Mouse (Mus musculus) liver, embryonic 16.5 days (tissue): ENCODE measurements around the gene Prdm5. TPM values are rescaled to one million over a fixed set of nuclear protein-coding genes. Genes with fewer than 3 reads are reported as not detected.

Experiments
- ATAC-seq: fragments of 200-750 bp; cut with Nextera tagmentation; 2 replicates; pipeline ENCODE4 v1.8.0; 2017; ENCODE audit warnings: low read depth, mild to moderate bottlenecking, moderate number of reproducible peaks, moderate library complexity
- H3K27ac ChIP-seq: fragments of 300-500 bp; sonication (generic); 2 replicates; pipeline ENCODE4 v1.5.1; 2014; ENCODE audit warnings: mild to moderate bottlenecking, low read length
- H3K27me3 ChIP-seq: fragments of 300-500 bp; sonication (generic); 2 replicates; pipeline ENCODE4 v1.6.1; 2014; ENCODE audit warnings: low read depth, low read length, mixed read lengths; ENCODE audit not compliant: control insufficient read depth, insufficient read depth
- H3K36me3 ChIP-seq: fragments of 300-500 bp; sonication (generic); 2 replicates; pipeline ENCODE4 v1.6.1; 2014; ENCODE audit warnings: mild to moderate bottlenecking; ENCODE audit not compliant: control insufficient read depth, insufficient read depth
- H3K4me1 ChIP-seq: fragments of 300-500 bp; sonication (generic); 2 replicates; pipeline ENCODE4 v1.6.1; 2014; ENCODE audit warnings: low read depth, low read length, mixed read lengths; ENCODE audit not compliant: control insufficient read depth
- H3K4me2 ChIP-seq: fragments of 300-500 bp; sonication (generic); 2 replicates; pipeline ENCODE4 v1.6.1; 2014; ENCODE audit warnings: low read depth, low read length, mixed read lengths
- H3K4me3 ChIP-seq: fragments of 300-500 bp; sonication (generic); 2 replicates; pipeline ENCODE4 v1.5.1; 2014; ENCODE audit warnings: low read depth, mild to moderate bottlenecking, low read length
- H3K9ac ChIP-seq: fragments of 300-500 bp; sonication (generic); 2 replicates; pipeline ENCODE4 v1.6.1; 2014; ENCODE audit warnings: low read depth, low read length
- H3K9me3 ChIP-seq: fragments of 300-500 bp; sonication (generic); replicated peaks from 2 replicates; pipeline ENCODE4 v1.6.1; 2016; ENCODE audit warnings: low read length; ENCODE audit not compliant: control insufficient read depth
- WGBS: fragments of 180-500 bp; shearing (Covaris S2); extraction: QIAGEN DNeasy Blood & Tissue Kit; methylation state at CpG from one replicate; pipeline ENCODE4 v1.1.7; 2014; ENCODE audit not compliant: insufficient replicate concordance; 5-methylcytosine and 5-hydroxymethylcytosine counted together
- polyA plus RNA-seq: library from polyadenylated mRNA; unstranded; fragments of >200 nt; fragmentation: Nextera tagmentation; extraction: Ambion mirVana; gene quantifications from 2 replicates; pipeline ENCODE4 v1.2.1, GENCODE M21; 2015

Gene Prdm5
- polyA plus RNA-seq, 1 experiment from 2014 or later, result 1.5 TPM

DNA sequence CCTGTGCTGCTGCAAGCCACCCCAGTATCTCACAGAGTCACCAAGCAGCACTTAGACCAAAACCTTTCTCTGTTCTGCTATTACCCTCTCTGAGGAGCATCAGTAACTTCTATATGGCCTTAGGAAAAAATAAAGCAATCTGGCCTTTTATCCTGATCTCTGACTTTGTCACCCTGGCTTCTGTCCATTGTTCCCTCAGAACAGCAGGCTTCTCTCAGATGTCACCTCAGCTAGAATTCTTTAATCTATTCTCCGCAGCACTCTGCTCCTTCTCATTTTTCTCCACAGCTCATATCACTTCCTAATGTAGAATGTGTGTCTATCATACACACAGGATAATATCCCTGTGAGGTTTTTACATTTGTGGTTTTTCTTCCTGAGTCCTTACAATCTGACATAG lies 99.5 kb downstream of the Prdm5 start:
- H3K9me3 ChIP-seq, result no peaks in the 10 kb centered on the region
- WGBS, result 88% methylated on average over 1 of the region's 1 CpGs
- ATAC-seq, result no peak
- no peaks in the 10 kb centered on the region for H3K27me3 ChIP-seq
- H3K4me1 ChIP-seq, result no peaks in the 10 kb centered on the region
- no peak overlapping the region for H3K27ac ChIP-seq
- H3K9ac ChIP-seq, result no peak overlapping the region
- no peak overlapping the region for H3K4me3 ChIP-seq
- H3K36me3 ChIP-seq, result no peaks in the 10 kb centered on the region
- H3K4me2 ChIP-seq, result no peak overlapping the region

DNA sequence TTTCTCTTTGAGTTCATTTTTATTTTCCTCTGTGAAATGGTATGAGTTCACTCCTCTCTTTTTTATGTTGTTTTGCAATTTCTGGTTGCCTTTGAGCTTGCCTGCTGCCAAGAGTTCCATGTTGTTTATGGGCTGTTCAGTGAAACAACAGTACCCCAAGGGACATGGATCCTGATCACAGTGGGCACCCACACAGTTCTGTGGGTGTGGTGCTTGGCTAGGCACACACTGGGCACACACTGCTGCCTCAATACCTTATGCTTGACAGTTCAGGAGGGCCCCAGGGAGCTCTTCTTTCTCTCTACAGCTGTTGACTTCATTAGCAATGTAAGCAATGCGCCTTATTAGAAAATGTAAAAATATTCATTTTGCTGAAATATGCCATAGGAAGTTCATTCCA lies 110.0 kb downstream of the Prdm5 start:
- Histone ChIP-seq H3K4me2 (no peak overlapping the region), H3K36me3 (no peaks in the 10 kb centered on the region), H3K27ac (no peak overlapping the region), H3K4me3 (no peak overlapping the region), H3K9ac (no peak overlapping the region), H3K4me1 (no peaks in the 10 kb centered on the region), H3K27me3 (no peaks in the 10 kb centered on the region), H3K9me3 (no peaks in the 10 kb centered on the region)
- ATAC-seq, result no peak
- WGBS, result 88% methylated on average over 1 of the region's 1 CpGs

- Histone ChIP-seq H3K9ac (no peak overlapping the region), H3K9me3 (no peaks in the 10 kb centered on the region), H3K4me1 (no peaks in the 10 kb centered on the region), H3K4me2 (no peak overlapping the region), H3K27me3 (no peaks in the 10 kb centered on the region), H3K27ac (no peak overlapping the region), H3K4me3 (no peak overlapping the region), H3K36me3 (no peaks in the 10 kb centered on the region)
- WGBS, result 67% methylated on average over 4 of the region's 4 CpGs
- no peak for ATAC-seq
Observed at GRCm38 (mm10) chr6:65892045-65892660, 113.4 kb downstream of the Prdm5 start.

GRCm38 (mm10) chr6:65906657-65907182 lies 127.9 kb downstream of the Prdm5 start:
- no peak for ATAC-seq
- H3K27ac ChIP-seq, result no peak overlapping the region
- 73% methylated on average over 2 of the region's 2 CpGs for WGBS

GRCm38 (mm10) chr6:65915421-65915820 lies 136.6 kb downstream of the Prdm5 start:
- no peak overlapping the region for H3K4me2 ChIP-seq
- no peaks in the 10 kb centered on the region for H3K36me3 ChIP-seq
- no peak for ATAC-seq
- no peak overlapping the region for H3K4me3 ChIP-seq
- no peaks in the 10 kb centered on the region for H3K9me3 ChIP-seq
- H3K9ac ChIP-seq, result no peak overlapping the region
- H3K27ac ChIP-seq, result no peak overlapping the region
- H3K27me3 ChIP-seq, result no peaks in the 10 kb centered on the region
- no peaks in the 10 kb centered on the region for H3K4me1 ChIP-seq
- WGBS, result 64% methylated on average over 5 of the region's 5 CpGs

More at GRCm38 (mm10) chr6:65906657-65907182, 127.9 kb downstream of the Prdm5 start:
- H3K4me3 ChIP-seq, result no peak overlapping the region
- no peaks in the 10 kb centered on the region for H3K27me3 ChIP-seq
- no peaks in the 10 kb centered on the region for H3K36me3 ChIP-seq
- no peaks in the 10 kb centered on the region for H3K9me3 ChIP-seq
- H3K4me1 ChIP-seq, result no peaks in the 10 kb centered on the region
- no peak overlapping the region for H3K9ac ChIP-seq
- no peak overlapping the region for H3K4me2 ChIP-seq

GRCm38 (mm10) chr6:65921703-65922102 lies 142.9 kb downstream of the Prdm5 start:
- no peaks in the 10 kb centered on the region for H3K4me1 ChIP-seq
- no peaks in the 10 kb centered on the region for H3K9me3 ChIP-seq
- no peaks in the 10 kb centered on the region for H3K36me3 ChIP-seq
- no peak for ATAC-seq
- no peaks in the 10 kb centered on the region for H3K27me3 ChIP-seq
- 43% methylated on average over 3 of the region's 3 CpGs for WGBS
- no peak overlapping the region for H3K4me3 ChIP-seq
- no peak overlapping the region for H3K27ac ChIP-seq
- H3K9ac ChIP-seq, result no peak overlapping the region
- H3K4me2 ChIP-seq, result no peak overlapping the region

DNA sequence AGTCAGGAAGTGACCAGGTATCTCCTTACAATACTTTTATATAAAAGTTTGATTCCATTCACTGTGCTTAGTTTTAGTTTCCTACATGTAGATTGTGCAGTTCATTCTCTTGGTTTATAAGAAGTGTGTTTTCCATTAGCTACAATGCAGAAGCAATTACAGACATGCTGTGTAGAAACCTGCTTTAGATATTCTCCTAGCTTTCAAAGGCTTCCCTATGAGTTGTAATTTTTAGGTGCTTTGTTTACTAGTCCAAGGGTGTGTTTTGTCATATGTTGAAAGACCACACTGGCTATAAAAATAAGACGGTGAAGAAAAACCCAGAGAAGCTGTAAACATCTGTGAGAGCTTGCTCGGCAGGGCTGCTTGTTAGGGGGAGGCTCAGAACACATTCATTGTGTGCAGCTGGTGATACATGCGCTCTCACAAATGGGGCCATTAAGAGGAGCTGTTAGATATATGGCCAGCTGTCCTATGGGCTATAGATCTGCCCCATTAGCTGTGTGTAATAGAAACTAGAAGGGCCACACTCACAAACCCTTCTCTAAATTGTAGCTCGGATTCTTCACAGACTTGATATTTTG lies 144.8 kb downstream of the Prdm5 start:
- no peak overlapping the region for H3K9ac ChIP-seq
- no peak overlapping the region for H3K4me3 ChIP-seq
- H3K27me3 ChIP-seq, result no peaks in the 10 kb centered on the region
- H3K4me2 ChIP-seq, result no peak overlapping the region
- no peak overlapping the region for H3K27ac ChIP-seq
- no peaks in the 10 kb centered on the region for H3K9me3 ChIP-seq
- no peaks in the 10 kb centered on the region for H3K36me3 ChIP-seq
- WGBS, result 68% methylated on average over 4 of the region's 4 CpGs
- no peaks in the 10 kb centered on the region for H3K4me1 ChIP-seq
- ATAC-seq, result no peak

- Histone ChIP-seq H3K4me1 (no peaks in the 10 kb centered on the region), H3K27me3 (no peaks in the 10 kb centered on the region), H3K9me3 (no peaks in the 10 kb centered on the region), H3K27ac (no peak overlapping the region), H3K4me2 (no peak overlapping the region), H3K9ac (no peak overlapping the region), H3K36me3 (no peaks in the 10 kb centered on the region), H3K4me3 (no peak overlapping the region)
- 62% methylated on average over 3 of the region's 3 CpGs for WGBS
- ATAC-seq, result no peak
Observed at GRCm38 (mm10) chr6:65925737-65926333, 147.0 kb downstream of the Prdm5 start.

GRCm38 (mm10) chr6:65930523-65930922 lies 151.7 kb downstream of the Prdm5 start:
- H3K36me3 ChIP-seq, result no peaks in the 10 kb centered on the region
- no peak overlapping the region for H3K4me3 ChIP-seq
- no peaks in the 10 kb centered on the region for H3K27me3 ChIP-seq
- WGBS, result 62% methylated on average over 1 of the region's 1 CpGs
- no peak overlapping the region for H3K9ac ChIP-seq
- no peaks in the 10 kb centered on the region for H3K9me3 ChIP-seq
- H3K27ac ChIP-seq, result no peak overlapping the region
- no peak for ATAC-seq
- H3K4me2 ChIP-seq, result no peak overlapping the region
- H3K4me1 ChIP-seq, result no peaks in the 10 kb centered on the region
